Mouse (Mus musculus): Measurements from ENCODE around the gene 6430548M08Rik.

6430548M08Rik gene

DNA sequence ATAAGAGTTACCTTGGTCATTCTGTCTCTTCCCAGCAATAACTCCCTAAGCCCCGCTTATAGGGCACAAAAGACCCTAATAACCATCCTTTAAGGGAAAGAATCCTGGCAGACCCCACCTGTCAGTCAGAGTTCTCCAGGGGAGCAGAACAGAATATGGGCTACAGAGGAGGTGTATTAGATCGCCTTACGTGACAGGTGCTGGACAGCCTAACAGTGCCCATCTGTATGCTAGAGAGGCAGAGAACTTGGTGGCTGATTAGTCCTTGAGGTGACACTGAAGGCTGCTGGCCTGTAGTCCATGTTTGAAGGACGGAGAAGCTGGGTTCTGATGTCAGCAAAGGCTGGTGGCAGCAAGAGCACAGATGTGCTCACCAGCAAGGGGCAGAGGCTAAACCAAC lies 3.0 kb upstream of the 6430548M08Rik start:
- DNase-seq = no peak

DNA sequence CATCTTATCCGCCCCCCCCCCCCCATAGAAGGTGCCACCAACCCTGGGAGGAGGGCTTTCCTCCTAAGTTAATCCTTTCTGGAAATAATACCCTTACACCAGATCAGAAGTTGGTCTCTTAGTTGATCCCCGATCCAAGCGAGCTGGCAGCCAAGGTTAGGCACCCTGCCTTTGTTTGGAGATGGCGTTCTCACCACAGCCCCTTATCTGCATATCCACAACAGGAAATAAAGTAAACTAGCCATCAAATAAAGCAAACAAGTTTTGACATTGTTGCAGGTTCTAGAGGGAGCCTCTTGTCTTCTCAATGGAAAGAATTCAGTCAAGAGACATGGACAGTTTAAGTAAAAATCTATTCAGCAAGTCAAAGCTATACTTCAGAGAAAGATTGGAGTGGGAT lies 2.6 kb upstream of the 6430548M08Rik start:
- DNase-seq = no peak

DNA sequence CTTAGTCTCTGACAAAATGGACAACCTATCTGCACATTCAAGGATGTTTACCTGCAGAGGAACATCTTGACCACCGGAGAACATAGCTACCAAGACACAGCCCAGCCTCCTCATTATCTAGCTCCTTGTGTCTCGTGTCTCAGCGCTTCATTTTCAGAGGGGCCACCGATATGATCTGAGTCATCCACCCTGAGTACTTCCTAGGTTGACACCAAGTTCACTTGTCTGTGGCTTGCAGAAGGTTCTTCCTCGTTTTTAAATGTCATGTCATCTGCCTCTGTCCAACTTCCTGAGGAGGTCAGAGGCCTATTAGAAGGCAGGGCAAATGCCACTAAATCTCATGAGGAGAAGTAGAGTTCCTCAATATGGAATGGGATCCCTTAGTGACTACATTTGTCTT lies 1.4 kb upstream of the 6430548M08Rik start:
- no peak for DNase-seq

DNA sequence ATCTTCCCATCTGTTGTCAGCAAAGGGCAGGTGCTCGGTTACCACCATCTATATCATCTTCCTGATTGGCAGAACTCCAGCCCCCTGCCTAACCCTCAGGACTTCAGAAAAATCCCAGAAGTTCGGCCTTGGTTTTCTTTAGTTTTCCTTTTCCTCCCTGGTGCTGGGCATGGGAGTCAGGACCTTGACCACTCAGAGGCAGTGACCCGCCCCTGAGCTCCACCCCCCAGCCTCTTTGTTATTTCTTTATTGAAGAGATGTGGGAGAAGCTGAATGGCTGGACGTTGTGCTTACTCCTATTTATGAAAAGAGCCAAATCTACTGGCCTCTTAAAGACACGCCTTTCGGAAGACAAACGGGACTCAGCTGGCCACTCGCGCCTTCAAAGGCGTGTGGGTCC lies 646 bp upstream of the 6430548M08Rik start:
- no peak for DNase-seq

DNA sequence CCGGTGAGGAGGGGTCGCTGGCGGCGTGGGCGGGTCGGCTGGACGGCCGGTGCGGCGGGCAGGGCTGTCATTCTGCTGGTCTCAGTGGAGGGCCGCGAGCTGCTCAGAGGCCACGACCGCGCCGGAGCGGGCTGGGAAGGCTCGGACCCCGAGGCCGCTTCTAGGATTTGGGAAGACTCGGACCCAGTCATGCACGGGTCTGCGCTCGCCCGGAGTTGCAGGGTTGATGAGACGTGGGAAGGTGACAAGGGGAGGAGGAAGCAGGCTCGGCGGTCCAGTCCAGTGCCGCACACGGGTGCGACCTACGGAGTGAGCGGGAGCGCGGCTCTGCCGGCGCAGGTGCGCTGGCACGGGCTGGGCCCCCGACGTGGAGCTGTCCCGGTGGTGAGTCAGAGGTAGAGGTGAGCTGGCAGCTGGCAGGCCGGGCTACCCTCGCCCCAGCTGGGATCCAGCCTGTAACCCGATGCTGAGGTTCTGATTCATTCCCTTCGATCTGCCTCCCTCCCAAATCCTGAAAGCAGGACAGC lies 426 bp downstream of the 6430548M08Rik start:
- DNase-seq = no peak

DNA sequence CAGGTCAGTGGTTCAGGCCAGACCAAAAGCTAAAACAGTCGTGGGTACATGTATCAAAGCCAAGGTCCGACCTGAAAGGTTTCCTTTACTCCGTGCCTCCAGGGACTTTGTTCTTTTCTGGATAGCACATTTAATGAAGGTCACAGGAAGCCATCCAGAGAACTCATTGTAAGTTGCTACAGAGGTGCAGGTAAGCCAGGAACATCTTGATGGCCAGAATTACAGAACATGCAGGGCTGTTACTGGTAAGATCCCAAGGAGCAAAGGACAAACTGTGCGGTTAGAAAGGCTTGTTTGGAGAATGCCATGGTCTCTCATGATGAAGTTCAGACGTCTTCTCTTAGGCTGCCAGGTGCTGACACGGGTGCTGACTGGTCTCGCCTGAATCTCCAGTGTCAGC lies 2.6 kb downstream of the 6430548M08Rik start:
- DNase-seq = no peak

DNA sequence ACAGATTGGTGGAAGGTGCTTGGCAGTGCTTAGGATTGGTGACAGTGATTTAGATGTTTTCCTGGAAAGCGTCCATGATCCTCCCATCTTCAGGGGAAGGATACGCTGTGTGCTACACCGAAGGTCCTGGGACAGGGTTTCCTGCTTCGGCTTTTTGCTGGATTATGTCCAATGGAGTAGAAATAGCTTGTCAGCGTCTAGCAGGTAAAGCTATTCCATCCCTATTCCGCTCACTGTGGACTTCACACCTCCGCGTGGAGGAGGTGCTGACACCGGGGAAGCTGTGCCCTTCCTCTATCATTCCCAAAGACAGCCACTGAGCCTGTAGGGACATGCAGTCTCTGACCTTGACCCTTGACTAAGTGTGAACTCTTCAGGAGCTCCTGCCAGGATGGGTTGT lies 4.2 kb downstream of the 6430548M08Rik start:
- no peak for DNase-seq

DNA sequence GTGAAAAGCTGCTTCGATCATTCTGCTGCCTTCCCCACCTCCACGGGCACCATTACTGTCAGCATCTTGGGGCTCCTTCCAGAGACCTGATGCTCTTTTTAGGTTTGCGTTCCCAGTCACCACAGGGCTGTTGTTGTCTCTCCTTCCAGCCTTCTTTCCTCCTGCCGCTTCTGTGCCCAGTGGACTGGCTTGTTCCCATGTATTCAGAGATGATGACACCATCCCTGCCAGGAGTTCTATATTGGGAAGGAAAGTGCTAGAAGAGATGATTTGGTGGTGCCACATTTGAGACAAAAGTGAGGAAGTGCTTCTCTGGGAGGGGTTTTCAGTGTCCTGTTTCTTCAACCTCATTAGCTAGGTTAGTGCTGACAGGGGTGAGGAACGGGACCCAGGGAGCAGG lies 4.9 kb downstream of the 6430548M08Rik start:
- DNase-seq = no peak

DNA sequence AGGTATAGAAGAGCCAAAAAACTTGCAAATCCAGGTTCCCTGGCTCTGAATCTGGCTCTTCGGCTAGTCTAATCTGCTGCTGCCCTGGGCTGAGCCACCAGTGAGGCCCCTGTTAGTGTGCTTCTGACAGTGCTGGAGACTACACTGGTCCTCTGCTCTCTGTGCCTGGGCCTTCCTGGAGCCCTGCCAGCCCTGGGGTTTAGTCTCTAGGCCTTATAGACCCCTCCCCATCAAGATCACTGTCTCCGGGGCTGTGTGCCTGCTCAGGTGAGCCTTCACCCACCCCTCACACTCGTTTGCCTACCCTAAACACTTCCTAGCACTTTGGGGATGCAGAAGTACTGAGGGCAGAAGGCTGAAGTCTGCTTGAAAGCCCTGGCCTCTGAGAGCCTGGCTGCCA lies 5.5 kb downstream of the 6430548M08Rik start:
- DNase-seq = no peak

DNA sequence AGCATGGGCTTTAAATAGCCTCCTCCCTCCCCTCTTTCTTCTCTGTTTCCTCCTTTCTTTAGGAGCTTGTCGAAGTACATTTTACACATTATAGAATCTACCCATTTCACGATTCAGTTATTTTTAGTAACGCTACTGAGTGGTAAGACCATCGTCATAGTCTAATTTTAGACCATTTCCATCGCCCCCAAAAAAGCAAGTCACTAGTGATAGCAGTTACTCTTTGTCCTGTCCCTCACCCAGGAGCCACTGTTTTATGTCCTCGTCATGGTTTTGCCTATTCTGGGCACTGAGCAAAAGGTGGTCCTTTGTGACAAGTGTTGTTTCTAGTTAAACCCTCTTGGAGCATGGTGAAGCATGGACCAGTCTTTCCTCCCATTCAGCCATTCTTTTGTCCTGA lies 6.0 kb downstream of the 6430548M08Rik start:
- no peak for DNase-seq

DNA sequence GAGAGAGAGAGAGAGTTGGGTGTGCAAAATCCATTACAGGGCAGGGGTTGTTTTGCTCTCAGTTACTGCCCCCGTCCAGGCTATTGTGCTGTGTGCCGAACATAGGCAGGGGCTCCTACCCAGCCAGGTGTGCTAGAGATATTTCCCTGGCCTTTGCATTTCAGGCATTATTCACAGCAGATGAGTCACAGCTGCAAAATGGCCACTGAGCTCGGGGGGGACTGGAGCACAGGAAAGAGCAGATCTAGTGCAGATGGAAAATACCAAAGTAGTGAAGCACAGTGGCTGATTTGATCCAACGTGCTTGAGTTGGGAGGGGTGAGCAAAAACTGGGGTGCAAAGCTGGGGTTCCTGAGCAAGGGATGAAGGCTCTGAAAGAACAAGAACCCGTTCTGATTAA lies 7.0 kb downstream of the 6430548M08Rik start:
- DNase-seq = no peak

DNA sequence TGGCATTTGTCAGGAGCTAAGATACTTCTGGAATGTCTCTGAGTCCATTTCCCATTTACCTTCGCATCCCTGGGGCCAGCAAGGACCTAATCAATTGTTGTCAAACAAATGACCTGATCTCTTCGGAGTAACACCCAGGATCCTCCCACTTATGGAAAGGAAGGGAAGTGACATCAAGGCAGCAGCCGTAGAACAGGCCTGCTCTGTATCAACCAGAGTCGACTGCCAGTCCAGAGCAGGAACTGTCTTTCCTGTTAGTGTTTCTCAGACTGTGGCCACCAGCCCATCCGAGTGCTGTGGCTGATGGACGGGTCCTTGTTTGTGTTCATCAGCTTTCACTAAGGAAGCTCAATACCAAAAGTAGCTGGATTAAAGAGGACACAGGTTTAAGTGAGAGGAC lies 10.3 kb downstream of the 6430548M08Rik start:
- DNase-seq = no peak

DNA sequence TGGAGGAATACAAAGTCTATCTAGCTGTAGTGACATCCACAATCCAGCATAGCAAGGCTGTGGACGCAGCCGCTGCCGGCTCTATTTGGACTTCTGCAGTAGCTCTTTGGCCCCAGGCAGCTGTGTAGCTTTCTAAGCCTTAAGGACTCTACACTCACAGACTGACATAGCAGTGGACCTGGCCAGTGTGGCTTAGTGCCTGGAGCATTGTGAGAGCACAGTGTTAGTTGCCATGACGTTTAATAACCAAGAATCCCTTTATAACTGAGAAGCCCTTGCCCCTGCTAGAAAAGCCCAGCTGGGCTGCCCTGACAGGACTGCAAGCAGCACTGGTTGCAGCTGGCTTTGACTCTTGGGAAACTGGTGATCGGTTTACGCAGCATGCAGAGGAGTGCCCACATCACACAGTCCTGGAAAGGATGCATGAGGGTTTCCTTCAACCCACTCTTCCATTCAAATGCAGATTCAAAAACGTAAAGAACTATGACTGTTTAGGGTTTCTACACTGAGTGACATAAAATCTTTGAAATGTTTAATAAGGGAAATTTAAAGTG lies 11.0 kb downstream of the 6430548M08Rik start:
- peak; percentile 46 for DNase-seq

DNA sequence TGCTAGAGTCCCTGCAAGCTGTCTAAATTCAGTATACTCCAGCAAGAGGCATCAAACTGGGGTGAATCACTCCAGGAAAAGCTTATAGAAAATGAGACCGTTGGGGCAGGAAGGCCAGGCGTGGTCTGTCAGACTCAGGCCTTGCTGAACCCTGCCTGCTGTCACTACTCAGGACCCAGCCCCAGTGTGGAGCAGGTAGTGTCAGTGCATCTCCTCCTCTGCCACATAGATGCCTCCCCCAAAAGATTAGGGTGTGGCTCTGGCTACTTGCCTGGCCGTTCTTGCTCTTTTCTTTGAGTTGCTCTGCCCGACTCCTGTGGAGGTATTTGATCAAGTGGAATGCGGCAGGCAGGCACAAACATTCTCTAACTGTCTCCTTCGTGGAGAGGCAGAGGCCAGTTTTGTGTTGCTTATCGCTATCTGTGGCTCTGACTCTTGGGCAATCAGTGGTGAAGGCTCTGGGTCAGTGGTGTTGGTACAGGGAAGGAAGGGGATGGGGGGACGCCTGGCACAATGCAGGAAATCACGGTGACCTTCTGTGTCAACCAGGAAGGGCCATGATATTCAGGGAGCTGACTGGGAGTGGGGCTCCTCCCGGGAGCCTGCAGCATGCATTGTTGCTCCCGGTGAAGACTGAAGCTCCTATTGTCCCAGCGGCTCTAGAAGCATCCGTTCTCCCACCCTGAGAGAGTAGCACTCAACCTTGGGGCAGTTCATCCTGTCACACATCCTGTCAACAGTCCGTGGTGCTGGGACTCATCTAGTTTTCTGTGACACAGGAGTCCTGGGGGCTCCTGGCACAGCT lies 12.6 kb downstream of the 6430548M08Rik start:
- DNase-seq = no peak

DNA sequence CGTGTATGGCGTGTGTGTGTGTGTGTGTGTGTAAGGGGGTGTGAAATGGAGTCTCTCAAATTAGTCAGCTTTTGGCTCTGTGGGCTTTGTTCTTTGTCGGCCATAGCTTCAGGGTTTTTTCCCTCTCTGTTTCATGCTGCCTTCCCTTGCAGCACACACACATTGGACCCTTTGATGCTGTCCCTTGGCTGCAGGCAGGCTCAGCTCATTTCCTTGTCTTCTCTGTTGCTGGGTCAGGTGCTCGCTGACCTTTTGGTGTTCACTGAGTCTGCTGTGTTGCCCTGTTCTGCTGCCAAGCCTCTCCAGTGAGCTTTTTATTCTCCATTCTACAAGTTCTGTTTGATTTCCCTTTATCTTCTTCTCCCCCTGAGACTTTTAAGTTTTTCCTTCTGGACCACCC lies 15.6 kb downstream of the 6430548M08Rik start:
- DNase-seq = peak; percentile 25

DNA sequence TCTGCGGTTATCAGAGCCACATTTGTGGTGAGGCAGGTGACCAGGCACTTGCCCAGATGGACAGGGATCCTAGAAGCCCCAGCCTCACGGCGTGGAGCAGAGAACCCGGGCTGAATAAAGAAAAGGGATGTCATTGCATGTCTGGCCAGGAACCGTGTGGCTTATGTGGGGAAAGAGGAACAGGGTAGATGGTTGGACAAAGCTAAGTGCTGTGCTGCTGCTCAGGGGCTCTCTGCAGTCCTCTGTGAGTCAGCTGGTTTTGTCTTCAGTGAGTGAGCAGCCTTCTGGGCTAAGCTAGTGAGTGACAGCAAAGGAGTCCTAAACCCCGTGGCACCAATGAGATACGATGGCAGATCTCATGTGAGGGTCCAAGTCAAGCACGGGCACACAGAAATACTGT lies 17.2 kb downstream of the 6430548M08Rik start:
- no peak for DNase-seq

DNA sequence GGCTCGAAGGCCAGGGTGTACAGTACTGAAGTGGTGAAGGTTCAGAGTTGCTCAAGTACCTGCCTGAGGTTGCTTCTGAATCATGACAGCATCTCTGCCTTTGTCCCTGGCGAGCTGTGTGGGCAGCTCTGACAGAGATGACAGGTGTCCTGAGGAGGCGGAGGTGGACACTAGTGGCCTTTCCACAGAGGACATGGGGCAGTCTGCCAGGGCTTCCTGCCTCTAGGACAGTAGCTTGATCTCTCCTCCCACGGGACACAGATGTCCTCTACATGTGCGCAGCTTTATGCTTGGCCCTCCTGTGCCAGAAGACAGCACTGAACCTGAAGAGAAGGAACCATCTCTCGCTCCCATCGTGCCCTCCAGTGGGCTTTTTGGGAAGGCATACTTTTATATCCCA lies 19.2 kb downstream of the 6430548M08Rik start:
- no peak for DNase-seq

DNA sequence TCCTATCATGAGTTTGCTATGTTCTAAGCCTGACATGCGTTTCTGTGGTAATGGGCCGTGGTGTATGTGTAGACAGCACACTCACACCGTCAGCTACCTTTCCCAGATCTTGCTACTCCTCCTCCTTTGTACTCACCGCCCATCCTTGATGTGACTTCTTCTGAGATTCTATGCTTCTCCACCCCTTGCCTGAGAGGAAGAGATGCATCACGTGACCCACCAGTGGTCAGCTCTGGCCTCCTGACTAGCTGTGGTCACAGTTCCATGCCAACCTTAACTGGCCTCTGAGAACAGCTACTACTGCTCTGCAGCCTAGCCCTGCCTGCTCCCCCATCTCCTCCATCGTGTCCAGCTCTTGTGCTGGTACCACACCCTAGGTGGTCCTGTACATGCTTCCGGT lies 21.7 kb downstream of the 6430548M08Rik start:
- no peak for DNase-seq

DNA sequence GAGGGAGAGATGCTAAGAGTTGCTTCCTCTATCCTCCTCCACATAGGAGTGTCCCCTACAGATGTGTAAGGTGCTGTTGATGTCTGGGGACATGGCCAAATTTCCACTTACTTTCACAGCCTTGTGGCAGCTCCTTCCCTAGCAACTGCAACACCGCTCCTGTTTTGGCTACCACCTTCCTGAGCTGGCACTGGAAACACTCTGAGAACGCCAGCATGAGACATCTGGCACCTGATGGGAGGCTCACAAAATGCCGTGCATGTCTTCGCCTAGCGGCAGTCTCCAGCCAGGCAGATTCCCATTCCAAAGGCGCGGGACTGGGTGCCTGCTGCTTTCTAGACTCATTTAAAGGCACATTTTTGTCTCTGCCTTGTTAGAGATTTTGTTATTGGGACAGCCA lies 22.7 kb downstream of the 6430548M08Rik start:
- DNase-seq = no peak

DNA sequence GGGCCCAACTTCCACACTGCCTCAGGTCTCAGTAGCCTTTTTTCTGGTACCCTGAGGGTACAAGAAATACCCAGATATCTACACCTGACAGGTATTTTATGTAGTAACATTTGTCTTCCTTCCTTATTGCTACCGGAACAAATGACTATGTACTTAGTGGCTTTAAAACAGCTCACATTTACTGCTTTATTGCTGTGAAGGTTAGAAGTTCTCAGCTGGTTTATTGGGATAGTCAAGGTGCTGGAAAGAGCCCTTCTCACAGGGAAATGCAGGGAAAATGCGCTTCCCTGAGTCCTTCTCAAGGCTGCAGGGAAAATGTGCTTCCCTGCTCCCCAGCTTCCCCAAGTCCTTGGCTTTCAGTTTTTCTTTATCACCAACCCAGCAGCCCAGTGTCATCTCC lies 25.0 kb downstream of the 6430548M08Rik start:
- no peak for DNase-seq

DNA sequence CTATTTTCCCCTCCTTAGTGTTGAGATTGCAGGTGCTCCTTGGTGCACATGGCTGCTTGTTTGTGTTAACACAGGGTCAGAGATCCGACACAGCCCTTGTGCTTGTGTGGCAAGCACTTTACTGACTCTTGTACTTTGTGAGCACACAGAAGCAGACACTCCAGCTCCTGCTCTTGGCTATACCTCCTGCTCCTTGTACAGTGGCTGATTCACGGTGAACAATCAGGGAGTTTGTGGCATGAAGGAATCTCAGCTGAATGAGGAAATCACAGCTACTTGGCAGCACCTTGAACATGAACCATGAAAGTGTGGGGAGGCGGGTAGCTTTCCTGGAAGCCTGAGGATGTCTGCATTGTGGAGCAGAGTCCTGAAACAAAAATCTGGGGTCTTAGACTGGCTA lies 26.8 kb downstream of the 6430548M08Rik start:
- DNase-seq = no peak

DNA sequence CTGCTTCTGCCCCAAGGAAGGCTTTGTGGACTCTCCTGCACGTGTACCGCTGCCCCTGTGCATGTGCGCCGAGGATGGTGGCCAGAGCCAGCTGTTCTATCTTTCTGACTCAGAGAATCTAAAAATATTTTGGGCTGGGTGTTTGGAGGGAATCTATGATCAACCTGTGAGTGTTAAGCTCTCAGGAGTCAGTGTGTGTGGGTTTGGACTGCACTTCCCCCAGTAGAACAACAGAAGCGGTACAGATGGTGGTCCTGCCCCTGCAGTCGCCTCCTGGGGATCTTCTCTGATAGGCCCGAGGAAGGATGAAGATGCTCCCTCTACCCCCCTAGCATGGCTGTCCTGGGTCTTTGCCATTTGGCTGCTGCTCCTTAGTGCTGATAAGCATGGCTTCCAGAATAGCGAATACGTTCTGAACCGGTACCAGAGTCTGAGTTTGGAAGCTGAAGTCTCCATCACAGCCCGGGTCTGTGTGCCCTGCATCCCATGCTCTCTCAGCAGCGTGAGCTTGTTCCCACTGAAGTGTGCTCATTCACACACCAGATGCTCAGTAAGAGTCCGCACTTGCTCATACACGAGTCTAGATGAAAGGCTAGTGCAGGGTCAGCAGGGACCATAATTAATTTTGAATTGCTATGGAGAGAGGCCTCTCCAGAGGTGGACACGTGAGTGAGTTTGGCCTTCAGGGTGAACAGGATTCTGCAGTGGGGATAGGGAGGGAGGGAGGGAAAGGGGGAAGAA lies 30.1 kb downstream of the 6430548M08Rik start:
- DNase-seq = no peak

DNA sequence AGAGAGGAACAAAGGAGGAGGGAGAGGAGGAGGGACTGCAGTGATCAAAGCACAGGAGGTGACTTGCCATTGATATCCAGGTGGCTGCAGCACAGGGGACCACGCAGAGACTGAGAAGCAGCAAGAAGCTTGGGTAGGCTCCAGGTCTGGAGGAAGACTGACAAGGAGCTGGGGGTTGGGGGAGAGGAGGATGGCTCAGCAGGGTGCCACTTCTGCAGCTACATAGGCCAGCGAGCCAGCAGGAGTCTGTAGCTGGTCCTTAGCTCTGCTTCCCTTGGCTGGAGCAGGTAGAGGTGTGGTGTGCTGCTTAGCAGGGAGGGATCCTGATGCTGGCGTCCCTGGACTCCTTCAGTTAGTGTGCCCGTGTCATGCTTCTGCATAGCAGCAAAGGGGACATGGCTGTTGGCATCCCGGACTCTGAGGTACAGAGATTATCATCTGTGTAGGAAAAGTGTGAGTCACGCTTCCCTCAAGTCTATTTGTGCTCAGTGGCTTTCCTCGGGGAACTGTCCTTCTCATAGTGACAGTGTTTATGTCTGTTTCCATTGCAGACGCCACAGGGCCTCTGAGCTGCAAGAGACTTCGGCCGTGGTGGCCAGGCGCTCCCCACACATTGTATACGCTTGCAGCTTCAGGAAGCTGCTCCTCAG lies 30.8 kb downstream of the 6430548M08Rik start:
- DNase-seq = no peak

All from embryo, embryonic 11 days (tissue).